Mouse (Mus musculus) kidney, embryonic 16.5 days (tissue): Measurements from ENCODE around the gene Unc93b1. TPM values are rescaled to one million over a fixed set of nuclear protein-coding genes. Genes with fewer than 3 reads are reported as not detected.

ENCODE experiments used
- ATAC-seq: fragments of 200-750 bp; cut with Nextera tagmentation; 2 replicates; pipeline ENCODE4 v1.8.0; 2017; ENCODE audit warnings: moderate TSS enrichment; ENCODE audit not compliant: low FRiP score, low TSS enrichment
- H3K27ac ChIP-seq: fragments of 300-500 bp; sonication (generic); 2 replicates; pipeline ENCODE4 v1.5.1; 2014; ENCODE audit warnings: low read length
- H3K27me3 ChIP-seq: fragments of 300-500 bp; sonication (generic); 2 replicates; pipeline ENCODE4 v1.6.1; 2014; ENCODE audit warnings: low read length, control low read depth, mixed read lengths; ENCODE audit not compliant: insufficient read depth
- H3K36me3 ChIP-seq: fragments of 300-500 bp; sonication (generic); 2 replicates; pipeline ENCODE4 v1.6.1; 2014; ENCODE audit warnings: low read length, control low read depth, mixed read lengths; ENCODE audit not compliant: insufficient read depth
- H3K4me1 ChIP-seq: fragments of 300-500 bp; sonication (generic); 2 replicates; pipeline ENCODE4 v1.6.1; 2014; ENCODE audit warnings: low read length, control low read depth, mixed read lengths; ENCODE audit not compliant: insufficient read depth
- H3K4me2 ChIP-seq: fragments of 300-500 bp; sonication (generic); replicated peaks from 2 replicates; pipeline ENCODE4 v1.6.1; 2014; ENCODE audit warnings: low read depth, low read length
- H3K4me3 ChIP-seq: fragments of 300-500 bp; sonication (generic); 2 replicates; pipeline ENCODE4 v1.5.1; 2014; ENCODE audit warnings: mild to moderate bottlenecking, low read length
- H3K9ac ChIP-seq: fragments of 300-500 bp; sonication (generic); replicated peaks from 2 replicates; pipeline ENCODE4 v1.6.1; 2014; ENCODE audit warnings: low read length
- H3K9me3 ChIP-seq: fragments of 300-500 bp; sonication (generic); 2 replicates; pipeline ENCODE4 v1.6.1; 2016; ENCODE audit warnings: low read length, control low read depth
- WGBS: fragments of 180-500 bp; shearing (Covaris S2); extraction: QIAGEN DNeasy Blood & Tissue Kit; methylation state at CpG from one replicate; pipeline ENCODE4 v1.1.7; 2014; 5-methylcytosine and 5-hydroxymethylcytosine counted together
- polyA plus RNA-seq: library from polyadenylated mRNA; unstranded; fragments of >200 nt; fragmentation: Nextera tagmentation; extraction: Ambion mirVana; gene quantifications from 2 replicates; pipeline ENCODE4 v1.2.1, GENCODE M21; 2015

Unc93b1 gene
- polyA plus RNA-seq, 1 experiment from 2014 or later, result 23.1 TPM

DNA sequence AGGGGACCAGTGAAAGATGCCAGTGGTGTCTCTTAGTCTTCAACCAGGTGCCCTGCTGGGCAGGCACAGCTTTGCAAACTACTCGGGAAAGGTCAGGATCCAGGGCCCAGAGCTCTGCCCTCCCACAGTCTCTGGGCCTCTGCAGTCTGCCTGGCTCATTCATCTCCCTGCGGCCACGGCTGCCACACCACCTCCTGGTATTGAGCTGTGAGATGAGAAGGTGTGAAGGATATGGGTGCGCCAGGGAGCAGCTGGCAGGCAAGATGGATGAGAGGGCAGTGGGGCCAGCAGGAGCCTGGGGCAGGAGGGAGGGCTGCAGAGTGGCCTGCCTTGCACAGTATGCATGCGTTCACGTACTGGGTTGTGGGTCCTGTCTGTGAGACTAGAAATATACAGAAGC is 55.8 kb downstream of the Unc93b1 start:
- H3K27ac ChIP-seq, result no peak overlapping the region
- 0 out of 2 replicates have a peak, but pooled peaks cover 3% of the 10 kb centered on the region for H3K36me3 ChIP-seq
- H3K27me3 ChIP-seq, result no peaks in the 10 kb centered on the region
- no peaks in the 10 kb centered on the region for H3K9me3 ChIP-seq
- 21% methylated on average over 6 of the region's 6 CpGs for WGBS
- ATAC-seq, result no peak
- no peak overlapping the region for H3K4me3 ChIP-seq
- no peak overlapping the region for H3K9ac ChIP-seq
- peaks cover 26% of the 10 kb centered on the region for H3K4me1 ChIP-seq
- H3K4me2 ChIP-seq, result no peak overlapping the region

DNA sequence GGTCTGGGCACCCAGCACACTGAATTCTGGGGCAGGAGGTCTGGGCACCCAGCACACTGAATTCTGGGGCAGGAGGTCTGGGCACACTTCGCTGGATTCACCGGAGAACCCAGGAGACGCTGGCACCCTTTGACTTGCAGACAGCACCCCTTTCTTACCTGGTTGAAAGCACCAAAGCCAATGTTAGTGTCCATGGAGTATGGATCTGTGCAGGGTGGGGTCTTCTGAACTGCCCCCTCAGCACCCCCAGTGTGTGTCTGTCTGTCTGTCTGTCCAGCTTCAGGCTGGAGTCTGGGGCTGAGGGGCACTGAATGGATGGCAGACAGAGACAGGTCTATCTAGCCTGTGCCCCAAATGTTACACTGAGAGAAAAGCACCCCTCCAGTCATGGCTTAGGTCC is 56.6 kb downstream of the Unc93b1 start:
- Histone ChIP-seq H3K9me3 (no peaks in the 10 kb centered on the region), H3K9ac (no peak overlapping the region), H3K27ac (no peak overlapping the region), H3K27me3 (no peaks in the 10 kb centered on the region), H3K36me3 (0 out of 2 replicates have a peak, but pooled peaks cover 3% of the 10 kb centered on the region), H3K4me3 (no peak overlapping the region), H3K4me2 (no peak overlapping the region), H3K4me1 (peaks cover 26% of the 10 kb centered on the region)
- no peak for ATAC-seq
- WGBS, result 96% methylated on average over 3 of the region's 3 CpGs

DNA sequence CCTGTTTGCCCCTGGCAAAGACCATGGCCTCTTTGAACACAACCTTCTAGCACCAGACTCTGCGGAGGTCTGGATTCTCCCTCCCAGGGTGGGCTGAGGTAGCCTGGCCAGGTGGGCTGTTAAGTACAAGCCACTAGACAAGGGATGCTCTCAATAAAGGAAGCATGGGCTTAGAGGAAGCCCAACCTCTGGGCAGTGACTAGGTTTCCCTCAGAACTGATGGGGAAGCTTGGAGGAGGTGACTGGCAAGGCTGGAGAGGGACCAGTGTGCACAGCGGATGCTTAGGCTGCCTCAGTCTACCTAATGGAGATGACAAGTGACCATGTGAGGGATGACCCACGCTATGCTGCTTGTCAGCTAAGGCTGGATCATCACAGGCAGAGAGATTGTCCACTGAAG is 57.0 kb downstream of the Unc93b1 start:
- H3K4me1 ChIP-seq, result peaks cover 25% of the 10 kb centered on the region
- H3K27ac ChIP-seq, result no peak overlapping the region
- no peak for ATAC-seq
- no peak overlapping the region for H3K4me2 ChIP-seq
- H3K4me3 ChIP-seq, result no peak overlapping the region
- H3K36me3 ChIP-seq, result 0 out of 2 replicates have a peak, but pooled peaks cover 3% of the 10 kb centered on the region
- WGBS, result 84% methylated on average over 3 of the region's 3 CpGs
- H3K9ac ChIP-seq, result no peak overlapping the region
- H3K27me3 ChIP-seq, result no peaks in the 10 kb centered on the region
- no peaks in the 10 kb centered on the region for H3K9me3 ChIP-seq

DNA sequence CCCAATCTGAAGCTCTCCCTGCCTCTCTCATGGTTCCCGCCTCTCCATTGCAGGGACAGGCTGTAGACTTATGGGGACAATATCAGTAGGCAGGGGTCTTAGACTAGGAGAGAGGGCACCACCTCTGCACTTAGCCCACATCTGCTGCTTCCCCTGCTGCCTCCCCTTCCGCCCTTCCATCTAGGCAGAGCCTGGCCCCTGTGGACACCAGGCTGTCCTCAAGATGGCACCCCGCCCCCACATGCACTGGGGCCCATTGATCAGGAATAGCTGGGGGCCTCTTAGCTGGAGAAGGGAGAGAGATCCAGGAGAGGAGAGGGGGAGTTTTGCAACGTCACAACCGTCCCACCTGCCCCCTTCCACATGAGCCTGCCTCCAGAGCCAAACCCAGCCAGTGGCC is 57.4 kb downstream of the Unc93b1 start, which contains the start of gene Tbx10:
Tbx10 (plus strand) TSS at position 337 of the 400 bp plus-strand sequence.
- no peak for ATAC-seq
- 54% methylated on average over 5 of the region's 5 CpGs for WGBS

DNA sequence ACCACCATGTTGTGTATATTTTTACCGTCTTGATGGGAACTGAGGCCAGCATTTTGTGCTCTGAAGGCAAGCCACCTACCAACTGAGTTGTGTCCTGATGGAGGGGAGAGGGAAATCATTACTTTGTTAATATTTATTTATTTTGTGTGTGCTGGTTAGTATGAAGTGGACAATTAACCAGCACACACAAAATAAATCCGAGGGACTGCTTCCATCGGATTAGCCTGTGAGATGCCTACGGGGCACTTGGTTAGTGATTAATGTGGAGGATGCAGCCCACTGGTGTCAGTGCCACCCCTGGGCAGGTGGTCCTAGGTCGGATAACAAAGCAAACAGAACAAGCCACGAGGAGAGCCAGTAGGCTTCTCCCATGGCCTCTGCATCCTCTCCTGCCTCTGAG is 59.9 kb downstream of the Unc93b1 start:
- peak overlapping the region; percentile 35 for H3K27ac ChIP-seq
- no peak overlapping the region for H3K4me2 ChIP-seq
- H3K4me1 ChIP-seq, result peaks cover 32% of the 10 kb centered on the region
- H3K27me3 ChIP-seq, result no peaks in the 10 kb centered on the region
- H3K36me3 ChIP-seq, result no peaks in the 10 kb centered on the region
- no peak overlapping the region for H3K9ac ChIP-seq
- no peak overlapping the region for H3K4me3 ChIP-seq
- no peaks in the 10 kb centered on the region for H3K9me3 ChIP-seq
- ATAC-seq, result no peak
- 22% methylated on average over 6 of the region's 6 CpGs for WGBS

More for the DNA sequence above, 57.4 kb downstream of the Unc93b1 start, which contains the start of gene Tbx10:
- H3K27ac ChIP-seq, result no peak within 1 kb of the TSS
- H3K4me3 ChIP-seq, result no peak within 1 kb of the TSS
- no peaks in the 10 kb centered on the region for H3K9me3 ChIP-seq
- no peaks in the 10 kb centered on the region for H3K27me3 ChIP-seq
- no peak within 1 kb of the TSS for H3K9ac ChIP-seq
- H3K4me2 ChIP-seq, result no peak within 1 kb of the TSS
- 0 out of 2 replicates have a peak, but pooled peaks cover 3% of the 10 kb centered on the region for H3K36me3 ChIP-seq
- H3K4me1 ChIP-seq, result peaks cover 27% of the 10 kb centered on the region

GRCm38 (mm10) chr19:3995505-3995904 is 60.5 kb downstream of the Unc93b1 start:
- Histone ChIP-seq H3K9ac (no peak overlapping the region), H3K4me3 (no peak overlapping the region), H3K4me2 (no peak overlapping the region), H3K36me3 (no peaks in the 10 kb centered on the region), H3K4me1 (peaks cover 32% of the 10 kb centered on the region), H3K9me3 (no peaks in the 10 kb centered on the region), H3K27me3 (no peaks in the 10 kb centered on the region), H3K27ac (peak overlapping the region; percentile 25; the same call in 1 of the 2 replicates)
- 64% methylated on average over 3 of the region's 3 CpGs for WGBS
- no peak for ATAC-seq

- WGBS, result 51% methylated on average over 7 of the region's 7 CpGs
- H3K27ac ChIP-seq, result no peak overlapping the region
- ATAC-seq, result no peak
Observed at GRCm38 (mm10) chr19:3996106-3996505, 61.1 kb downstream of the Unc93b1 start.

DNA sequence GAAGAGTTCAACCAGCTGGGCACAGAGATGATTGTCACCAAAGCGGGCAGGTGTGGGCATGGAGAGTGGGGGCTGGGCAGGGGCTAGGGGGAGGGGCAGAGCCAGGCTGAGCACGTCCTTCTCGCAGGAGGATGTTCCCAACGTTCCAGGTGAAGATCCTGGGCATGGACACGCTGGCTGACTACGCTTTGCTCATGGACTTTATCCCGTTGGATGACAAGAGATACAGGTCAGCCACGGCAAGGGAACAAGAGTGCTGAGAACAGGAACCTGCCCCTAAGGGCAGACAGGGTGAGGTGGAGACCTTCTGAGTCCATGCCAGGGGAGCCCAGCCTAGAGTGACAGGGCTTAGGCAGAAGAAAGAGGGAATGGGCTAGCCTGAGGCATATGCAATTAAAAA is 61.8 kb downstream of the Unc93b1 start:
- H3K4me3 ChIP-seq, result no peak overlapping the region
- H3K27ac ChIP-seq, result no peak overlapping the region
- WGBS, result 71% methylated on average over 8 of the region's 8 CpGs
- no peaks in the 10 kb centered on the region for H3K9me3 ChIP-seq
- H3K27me3 ChIP-seq, result no peaks in the 10 kb centered on the region
- ATAC-seq, result no peak
- H3K4me1 ChIP-seq, result peaks cover 39% of the 10 kb centered on the region
- H3K36me3 ChIP-seq, result no peaks in the 10 kb centered on the region
- no peak overlapping the region for H3K4me2 ChIP-seq
- no peak overlapping the region; the same call in 1 of the 2 replicates for H3K9ac ChIP-seq

More at GRCm38 (mm10) chr19:3996106-3996505, 61.1 kb downstream of the Unc93b1 start:
- no peak overlapping the region for H3K4me2 ChIP-seq
- H3K36me3 ChIP-seq, result no peaks in the 10 kb centered on the region
- no peaks in the 10 kb centered on the region for H3K9me3 ChIP-seq
- no peaks in the 10 kb centered on the region for H3K27me3 ChIP-seq
- H3K9ac ChIP-seq, result no peak overlapping the region
- H3K4me3 ChIP-seq, result no peak overlapping the region
- peaks cover 32% of the 10 kb centered on the region for H3K4me1 ChIP-seq

DNA sequence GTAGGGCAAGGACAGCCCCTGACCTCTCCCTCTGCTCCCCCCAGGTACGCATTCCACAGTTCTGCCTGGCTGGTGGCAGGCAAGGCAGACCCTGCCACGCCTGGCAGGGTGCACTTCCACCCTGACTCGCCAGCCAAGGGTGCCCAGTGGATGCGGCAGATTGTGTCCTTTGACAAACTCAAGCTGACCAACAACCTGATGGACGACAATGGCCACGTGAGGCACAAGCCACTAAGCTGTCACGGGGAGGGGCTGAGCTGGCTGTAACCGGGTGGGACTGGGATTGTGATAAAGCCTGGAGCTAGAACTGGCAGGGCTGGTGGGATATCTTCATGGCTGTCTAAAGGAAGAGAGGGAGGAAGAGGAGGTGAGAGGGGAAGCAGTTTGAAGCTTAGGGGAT is 62.2 kb downstream of the Unc93b1 start:
- no peaks in the 10 kb centered on the region for H3K27me3 ChIP-seq
- 46% methylated on average over 8 of the region's 8 CpGs for WGBS
- H3K4me1 ChIP-seq, result peaks cover 43% of the 10 kb centered on the region

DNA sequence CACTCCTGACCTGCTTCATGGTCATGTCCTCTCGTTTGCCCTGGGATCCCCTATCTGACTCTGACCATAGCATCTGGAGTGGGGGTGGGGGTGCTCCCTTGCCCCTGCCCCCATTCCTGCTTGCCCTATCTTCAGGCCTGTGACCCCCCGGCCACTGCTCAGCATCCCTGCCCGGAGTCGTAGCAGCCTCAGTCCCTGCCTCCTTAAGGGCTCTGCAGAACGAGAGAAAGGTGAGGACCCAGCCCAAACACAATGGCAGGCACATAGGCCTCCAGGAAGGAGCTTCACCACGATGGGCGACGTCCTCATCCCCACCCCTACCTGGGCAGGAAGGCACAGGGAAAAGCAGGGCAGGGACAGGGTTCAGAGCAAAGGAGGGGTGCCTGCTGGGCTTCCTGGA is 63.3 kb downstream of the Unc93b1 start:
- Histone ChIP-seq H3K36me3 (no peaks in the 10 kb centered on the region), H3K27me3 (no peaks in the 10 kb centered on the region), H3K9ac (no peak overlapping the region), H3K4me2 (no peak overlapping the region), H3K4me1 (peaks cover 43% of the 10 kb centered on the region), H3K9me3 (no peaks in the 10 kb centered on the region), H3K4me3 (no peak overlapping the region), H3K27ac (no peak overlapping the region)
- WGBS, result 62% methylated on average over 8 of the region's 8 CpGs
- ATAC-seq, result no peak

More for the DNA sequence above, 62.2 kb downstream of the Unc93b1 start:
- no peak overlapping the region for H3K4me2 ChIP-seq
- no peak for ATAC-seq
- no peaks in the 10 kb centered on the region for H3K9me3 ChIP-seq
- no peak overlapping the region; the same call in 1 of the 2 replicates for H3K9ac ChIP-seq
- no peaks in the 10 kb centered on the region for H3K36me3 ChIP-seq
- no peak overlapping the region for H3K4me3 ChIP-seq
- no peak overlapping the region for H3K27ac ChIP-seq
